Comparison of ENCODE assay signal across 10 mouse cellular contexts in genomic region chrX:103288485-103289330, GRCm38 (mm10). TPM values are rescaled to one million over a fixed set of nuclear protein-coding genes. Genes with fewer than 3 reads are reported as not detected.
A peak's percentile ranks its signal among the peaks of the same experiment; 100 is the strongest.
DNase-seq lines count a peak whose midpoint lies in the region; ATAC-seq and TF ChIP-seq lines count a peak whose summit lies in the region.
"Had no signal": no experiment of that assay in that cellular context is flagged by ENCODE, and none has a peak within 500 bp of the region (broad histone marks: within the 10 kb centered on the region; RNA-seq: fewer than 3 reads in every experiment).

No protein-coding gene starts in this region.

- H3K4me3 ChIP-seq in embryonic facial prominence, embryonic 11.5 days (ENCODE audit: low read depth, low read length): no peak overlapping the region
- peak overlapping the region; percentile 31 for H3K4me3 ChIP-seq in limb, embryonic 10.5 days
- no peak overlapping the region for H3K4me3 ChIP-seq in midbrain, postnatal 0 days (ENCODE audit: low read depth, low read length)

- H3K4me2 ChIP-seq in embryonic facial prominence, embryonic 11.5 days (ENCODE audit: low read depth, low read length): peak overlapping the region; percentile 19
- H3K4me2 ChIP-seq in midbrain, postnatal 0 days (ENCODE audit: low read depth, low read length, poor library complexity, severe bottlenecking): peak overlapping the region; percentile 30

- ATAC-seq in frontal cortex, adult (ENCODE audit: low TSS enrichment): peak; percentile 77; the same call in 1 of the 2 replicates
- ATAC-seq in embryonic facial prominence, embryonic 11.5 days (replicated peaks; ENCODE audit: insufficient number of reproducible peaks, low FRiP score, low TSS enrichment, low read depth): no peak
- peak; percentile 89 for ATAC-seq in midbrain, postnatal 0 days (ENCODE audit: low FRiP score)

- no peaks in the 10 kb centered on the region; the same call in 1 of the 2 replicates for H3K27me3 ChIP-seq in embryonic facial prominence, embryonic 11.5 days (ENCODE audit: control insufficient read depth, insufficient read depth, low read length)
- peaks cover 87% of the 10 kb centered on the region for H3K27me3 ChIP-seq in limb, embryonic 10.5 days (ENCODE audit: low read depth, poor library complexity, severe bottlenecking)
- peaks cover 13% of the 10 kb centered on the region; the same call in 1 of the 2 replicates for H3K27me3 ChIP-seq in midbrain, postnatal 0 days (ENCODE audit: insufficient read depth, low read length)

- H3K9me3 ChIP-seq in embryonic facial prominence, embryonic 11.5 days (replicated peaks; ENCODE audit: control insufficient read depth, low read length): no peaks in the 10 kb centered on the region
- no peaks in the 10 kb centered on the region for H3K9me3 ChIP-seq in limb, embryonic 10.5 days (replicated peaks)
- no peaks in the 10 kb centered on the region for H3K9me3 ChIP-seq in midbrain, postnatal 0 days (ENCODE audit: low read length)

- no peak for TF ChIP-seq CTCF in midbrain, postnatal 0 days (IDR thresholded peaks at IDR 0.05)

- H3K9ac ChIP-seq in embryonic facial prominence, embryonic 11.5 days (replicated peaks; ENCODE audit: low read length): no peak overlapping the region
- no peak overlapping the region for H3K9ac ChIP-seq in midbrain, postnatal 0 days (replicated peaks; ENCODE audit: low read length, poor library complexity, severe bottlenecking)

- no peaks in the 10 kb centered on the region for H3K4me1 ChIP-seq in embryonic facial prominence, embryonic 11.5 days (ENCODE audit: control insufficient read depth, insufficient read depth, low read length)
- peaks cover 7% of the 10 kb centered on the region; the same call in 1 of the 2 replicates for H3K4me1 ChIP-seq in limb, embryonic 10.5 days
- no peaks in the 10 kb centered on the region for H3K4me1 ChIP-seq in midbrain, postnatal 0 days (ENCODE audit: insufficient read depth, low read length)

- no peaks in the 10 kb centered on the region for H3K36me3 ChIP-seq in embryonic facial prominence, embryonic 11.5 days (replicated peaks; ENCODE audit: control insufficient read depth, insufficient read depth, low read depth, low read length)
- H3K36me3 ChIP-seq in limb, embryonic 10.5 days: no peaks in the 10 kb centered on the region
- no peaks in the 10 kb centered on the region for H3K36me3 ChIP-seq in midbrain, postnatal 0 days (ENCODE audit: insufficient read depth, low read length)

- H3K27ac ChIP-seq in embryonic facial prominence, embryonic 11.5 days (replicated peaks; ENCODE audit: low read depth, low read length): no peak overlapping the region
- peak overlapping the region; percentile 25; the same call in 1 of the 2 replicates for H3K27ac ChIP-seq in limb, embryonic 10.5 days
- peak overlapping the region; percentile 59 for H3K27ac ChIP-seq in midbrain, postnatal 0 days (ENCODE audit: low read depth, low read length)

- WGBS in embryonic facial prominence, embryonic 11.5 days: 28% methylated on average over 25 of the region's 25 CpGs
- WGBS in limb, embryonic 10.5 days: 18% methylated on average over 25 of the region's 25 CpGs
- WGBS in midbrain, postnatal 0 days: 19% methylated on average over 25 of the region's 25 CpGs

- no peak for DNase-seq in frontal cortex, postnatal 25 days (ENCODE audit: low spot score in 2 of 2)
- DNase-seq in 416B (ENCODE audit: low read depth): peak; percentile 59
- peak; percentile 28 for DNase-seq in embryonic facial prominence, embryonic 11.5 days (ENCODE audit: low spot score)
- DNase-seq in limb, embryonic 10.5 days (ENCODE audit: low spot score): peak; percentile 49
- peak; percentile 48 for DNase-seq in midbrain, postnatal 0 days (ENCODE audit: low spot score)
- no peak for DNase-seq in gastrocnemius, postnatal 25 days
- no peak for DNase-seq in thymus, postnatal 36 days

RNA-seq across cellular contexts. Expression of gene Cdx4, which starts 32.5 kb away (rescaled TPM):
- not detected in 2 replicates for polyA plus RNA-seq in embryonic facial prominence, embryonic 11.5 days (2014; fragmentation: Nextera tagmentation; extraction: Ambion mirVana)
- polyA plus RNA-seq in limb, embryonic 10.5 days (2016; fragmentation: Nextera tagmentation; extraction: Ambion mirVana): not detected in 2 replicates
- total RNA-seq in midbrain, postnatal 0 days (2014; rRNA removed): not detected in 2 replicates
- not detected in 2 replicates for polyA plus RNA-seq in midbrain, postnatal 0 days (2015; fragmentation: Nextera tagmentation; extraction: Ambion mirVana)
- not detected for total RNA-seq in gastrocnemius, postnatal 25 days (2021)
- polyA plus RNA-seq: gonadal fat pad, adult 2 months; small intestine, adult 2 months had no signal

Comparison
In these comparisons a context has a peak if more than half of its experiments do, and no peak if none do; other contexts are left out.
1. DNase-seq: peak in 416B (single experiment), embryonic facial prominence, embryonic 11.5 days (single experiment), limb, embryonic 10.5 days (single experiment) and midbrain, postnatal 0 days (single experiment); none in frontal cortex, postnatal 25 days (0 of 2), gastrocnemius, postnatal 25 days (single experiment) and thymus, postnatal 36 days (0 of 2).